Mouse (Mus musculus): ENCODE data around the gene Gm5065. TPM values are rescaled to one million over a fixed set of nuclear protein-coding genes. Genes with fewer than 3 reads are reported as not detected.

Gene Gm5065
- total RNA-seq (2021) = not detected
- long read RNA-seq, experiment 1 = 0 reads
- long read RNA-seq, experiment 2 = 0 reads

DNA sequence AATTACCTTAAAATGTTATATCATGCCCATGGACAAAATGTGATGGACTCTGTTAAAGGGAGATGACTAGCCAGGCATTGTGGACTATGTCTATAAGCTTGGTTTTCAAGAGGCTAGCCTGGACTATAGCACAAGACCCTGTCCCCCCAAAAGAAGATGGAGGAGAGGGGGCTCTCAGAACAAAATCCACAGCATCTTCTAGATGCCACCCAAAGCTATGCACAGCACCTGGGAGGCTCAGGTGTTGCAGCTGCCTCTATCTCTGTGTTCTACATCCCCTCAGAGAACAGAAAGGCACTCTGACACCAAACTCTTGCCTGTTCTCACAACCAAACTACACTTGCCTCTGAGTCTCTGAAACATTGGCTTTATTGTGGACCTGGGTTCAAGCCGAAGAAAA lies at the start of gene Gm5065:
TSS of gene Gm5065 (plus strand) at position 301 of the 400 bp plus-strand sequence.
- intact Hi-C loops (cut with DNase I) = no loop called here
- H3K27ac ChIP-seq = no peak within 1 kb of the TSS
- no peak for TF ChIP-seq CTCF (IDR thresholded peaks at IDR 0.05)
- no peak for DNase-seq
- H3K4me3 ChIP-seq = no peak within 1 kb of the TSS

DNA sequence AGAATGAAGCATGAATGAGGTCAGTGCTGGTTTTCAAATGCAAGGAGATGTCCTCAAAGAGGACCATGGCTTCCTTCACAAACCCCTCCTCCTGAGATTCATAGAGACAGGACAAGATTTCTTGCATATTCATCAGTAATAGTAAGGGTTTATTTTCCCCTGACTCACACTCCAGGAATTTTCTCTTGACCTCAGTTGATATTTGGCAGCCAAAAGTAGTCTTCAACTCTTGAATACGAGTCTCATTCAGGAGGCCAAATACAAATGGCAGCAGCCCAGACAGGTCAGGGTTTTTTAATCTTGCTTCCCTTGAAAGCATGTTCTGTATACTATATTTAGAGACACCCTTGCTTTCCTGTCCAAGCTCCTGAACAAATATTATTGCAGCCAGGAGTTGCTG lies 22.8 kb upstream of the Gm5065 start:
- intact Hi-C loops (cut with DNase I) = no loop called here

DNA sequence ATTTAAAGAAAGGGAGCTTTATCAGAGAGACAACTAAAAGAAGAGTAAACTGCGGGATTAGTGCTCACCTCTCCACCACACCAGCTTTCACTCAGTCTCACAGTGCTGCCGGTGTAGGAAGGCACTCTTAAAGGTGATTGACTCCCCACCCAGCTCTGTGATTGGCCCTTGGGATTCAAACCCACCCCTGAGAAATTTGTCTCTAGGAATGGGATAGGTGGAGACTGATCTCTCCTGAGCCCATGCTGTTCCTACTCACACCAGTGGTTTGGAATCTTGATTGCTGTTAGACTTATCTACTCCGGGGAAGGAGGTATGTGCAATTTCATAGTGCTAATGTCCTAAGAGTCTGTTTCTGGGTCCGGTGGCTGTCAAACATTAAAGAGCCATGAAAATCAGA lies 598 bp downstream of the Gm5065 start, which contains the start of gene Nlrp2:
TSS of gene Nlrp2 (minus strand) at position 101 of the 400 bp plus-strand sequence.
- intact Hi-C loops (cut with DNase I) = no loop called here
- H3K4me3 ChIP-seq = no peak within 1 kb of the TSS
- no peak for TF ChIP-seq CTCF (IDR thresholded peaks at IDR 0.05)
- DNase-seq = no peak
- no peak within 1 kb of the TSS for H3K27ac ChIP-seq

More for the DNA sequence above, 22.8 kb upstream of the Gm5065 start:
- no peak overlapping the region for H3K4me3 ChIP-seq
- H3K27ac ChIP-seq = no peak overlapping the region
- DNase-seq = no peak
- TF ChIP-seq CTCF (IDR thresholded peaks at IDR 0.05) = no peak

DNA sequence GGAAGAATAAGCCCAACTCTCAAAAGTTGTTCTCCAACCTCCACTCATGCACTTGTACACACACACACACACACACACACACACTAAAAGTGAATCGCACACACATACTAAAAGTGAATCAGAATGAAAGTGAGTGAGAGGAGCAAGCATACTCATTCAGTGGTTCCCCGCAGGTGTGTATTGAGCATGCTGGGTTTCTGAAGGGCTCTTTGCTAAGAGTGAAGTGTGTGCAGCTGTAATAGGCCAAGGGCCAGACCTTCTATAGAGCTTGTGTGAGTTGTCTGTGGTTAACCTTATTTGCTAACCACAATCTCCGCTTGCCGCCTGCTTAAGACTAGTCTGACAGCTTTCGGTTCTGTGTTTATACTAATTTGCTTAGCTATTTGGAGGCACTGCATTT lies 13.3 kb downstream of the Gm5065 start:
- no peak for DNase-seq

DNA sequence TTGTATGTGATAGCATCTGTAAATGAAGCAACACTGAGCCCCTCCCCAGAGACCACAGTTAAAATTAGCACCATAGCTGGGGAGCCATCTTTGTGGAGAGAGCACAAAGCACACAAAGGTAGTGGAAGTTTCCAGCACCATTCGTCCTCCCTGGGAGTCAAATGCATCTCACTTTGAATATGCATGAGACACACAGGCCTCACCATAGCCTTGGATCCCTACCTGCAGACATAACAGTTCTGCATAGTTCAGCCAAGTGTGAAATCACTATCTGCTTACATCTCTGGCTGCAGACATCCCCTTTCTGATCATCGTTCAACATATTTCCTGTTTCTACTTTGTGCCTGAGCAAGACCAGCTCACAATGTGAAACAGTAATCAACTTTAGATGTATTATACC lies 16.4 kb downstream of the Gm5065 start:
- intact Hi-C loops (cut with DNase I) = no loop called here
- no peak overlapping the region for H3K4me3 ChIP-seq
- H3K27ac ChIP-seq = no peak overlapping the region
- no peak for TF ChIP-seq CTCF (IDR thresholded peaks at IDR 0.05)
- no peak for DNase-seq

More for the DNA sequence above, 13.3 kb downstream of the Gm5065 start:
- TF ChIP-seq CTCF (IDR thresholded peaks at IDR 0.05) = no peak
- no peak overlapping the region for H3K27ac ChIP-seq
- H3K4me3 ChIP-seq = no peak overlapping the region
- intact Hi-C loops (cut with DNase I) = no loop called here

DNA sequence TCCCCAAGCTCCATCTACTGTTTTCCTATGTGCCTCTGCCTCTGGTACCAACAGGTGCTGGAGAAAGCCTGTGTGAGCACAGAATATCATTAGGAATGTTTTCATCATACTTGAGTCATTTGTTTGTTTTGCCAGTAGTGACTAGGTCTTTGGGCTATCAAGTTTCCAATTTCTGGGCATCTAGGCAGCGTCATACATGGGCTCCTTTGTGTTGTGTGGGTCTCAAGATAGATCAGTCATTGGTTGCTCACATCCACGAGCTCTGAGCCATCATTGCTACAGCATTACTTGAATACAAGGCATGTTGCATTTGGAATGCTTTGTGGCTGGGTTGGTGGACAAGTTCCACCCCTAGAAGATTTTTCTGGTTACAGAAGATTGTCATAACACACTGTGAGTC lies 55.9 kb downstream of the Gm5065 start:
- H3K27ac ChIP-seq = no peak overlapping the region
- intact Hi-C loops (cut with DNase I) = no loop called here
- DNase-seq = no peak
- no peak for TF ChIP-seq CTCF (IDR thresholded peaks at IDR 0.05)
- no peak overlapping the region for H3K4me3 ChIP-seq

Other genes starting within 250 kb of the Gm5065 start
- gene Rfpl4, start 233.6 kb upstream of the Gm5065 start, total RNA-seq (2021) = not detected
- gene Rasl2-9, start 224.6 kb upstream of the Gm5065 start, total RNA-seq (2021) = 1 to 10 TPM; 1.4 to 2.9 TPM
- not detected for gene Vmn1r55, start 200.9 kb upstream of the Gm5065 start, total RNA-seq (2021)
- not detected for gene Vmn1r56, start 153.8 kb upstream of the Gm5065 start, total RNA-seq (2021)
- not detected for gene Vmn1r57, start 132.0 kb upstream of the Gm5065 start, total RNA-seq (2021)
- gene Nlrp2, start 498 bp downstream of the Gm5065 start, total RNA-seq (2021) = not detected
- not detected for gene Vmn1r58, start 62.9 kb downstream of the Gm5065 start, total RNA-seq (2021)
- gene Vmn1r59, start 106.2 kb downstream of the Gm5065 start, total RNA-seq (2021) = not detected
- gene Vmn2r28, start 143.4 kb downstream of the Gm5065 start, total RNA-seq (2021) = not detected
- gene Vmn1r60, start 196.8 kb downstream of the Gm5065 start, total RNA-seq (2021) = not detected